Mouse (Mus musculus) left cerebral cortex, adult 2 months (tissue): ENCODE data around the gene Rnf182. TPM values are rescaled to one million over a fixed set of nuclear protein-coding genes. Genes with fewer than 3 reads are reported as not detected.

ENCODE experiments used
- DNase-seq, 2 experiments: peaks; one replicate each; pipeline ENCODE4 v3.0.0; 2021 to 2022; ENCODE audit warnings: low spot score in 2 of 2, mixed read lengths in 1 of 2; ENCODE audit errors: extremely low spot score in 1 of 2
- H3K27ac ChIP-seq: fragments of 200-600 bp; 2 replicates; pipeline ENCODE4 v1.8.1; 2022
- H3K4me3 ChIP-seq: fragments of 200-600 bp; 2 replicates; pipeline ENCODE4 v1.8.1; 2022
- CTCF ChIP-seq: fragments of 200-600 bp; IDR thresholded peaks from 2 replicates; pipeline ENCODE4 v1.8.1; 2022; ENCODE audit warnings: antibody characterized with exemption, mild to moderate bottlenecking, moderate library complexity
- intact Hi-C: fragments of 180-260 bp; cut with DNase I; formaldehyde crosslinking; loops from one replicate; pipeline ENCODE4 v1.15.1; 2025
- total RNA-seq, 2 experiments: library from RNA; stranded (reverse); gene quantifications; 2 replicates each; pipeline ENCODE4 v1.2.3; 2021

Rnf182 gene
- total RNA-seq, 2 experiments from 2014 or later: 7.6 to 7.8 TPM

DNA sequence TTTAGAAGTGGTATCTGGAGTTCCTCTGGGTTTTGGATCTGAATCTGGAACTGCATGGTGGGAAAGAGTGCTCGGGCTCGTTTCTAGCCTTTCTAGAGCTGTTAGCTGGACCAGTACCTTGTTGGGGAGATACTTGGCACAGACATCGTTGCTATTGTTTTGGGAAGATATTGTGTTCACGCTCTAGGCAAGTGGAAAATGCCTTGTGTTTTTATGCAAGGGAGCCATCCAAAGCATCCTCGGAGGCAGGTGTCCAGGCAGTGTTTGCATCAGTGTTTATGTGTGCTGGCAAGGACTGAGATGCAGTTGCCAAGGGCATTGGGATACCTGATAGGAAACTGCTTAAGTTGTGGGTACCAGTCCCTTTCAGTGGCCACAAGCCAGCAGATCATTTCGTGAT, 1.0 kb downstream of the Rnf182 start:
- Histone ChIP-seq H3K4me3 (peak overlapping the region; percentile 67), H3K27ac (peak overlapping the region; percentile 80; the same call in 1 of the 2 replicates)
- DNase-seq: no peak
- intact Hi-C loops: loop anchor here (5.0 kb wide), 2 partner anchors 51 to 66 kb away; no protein-coding TSS in a partner anchor
- TF ChIP-seq CTCF: no peak

DNA sequence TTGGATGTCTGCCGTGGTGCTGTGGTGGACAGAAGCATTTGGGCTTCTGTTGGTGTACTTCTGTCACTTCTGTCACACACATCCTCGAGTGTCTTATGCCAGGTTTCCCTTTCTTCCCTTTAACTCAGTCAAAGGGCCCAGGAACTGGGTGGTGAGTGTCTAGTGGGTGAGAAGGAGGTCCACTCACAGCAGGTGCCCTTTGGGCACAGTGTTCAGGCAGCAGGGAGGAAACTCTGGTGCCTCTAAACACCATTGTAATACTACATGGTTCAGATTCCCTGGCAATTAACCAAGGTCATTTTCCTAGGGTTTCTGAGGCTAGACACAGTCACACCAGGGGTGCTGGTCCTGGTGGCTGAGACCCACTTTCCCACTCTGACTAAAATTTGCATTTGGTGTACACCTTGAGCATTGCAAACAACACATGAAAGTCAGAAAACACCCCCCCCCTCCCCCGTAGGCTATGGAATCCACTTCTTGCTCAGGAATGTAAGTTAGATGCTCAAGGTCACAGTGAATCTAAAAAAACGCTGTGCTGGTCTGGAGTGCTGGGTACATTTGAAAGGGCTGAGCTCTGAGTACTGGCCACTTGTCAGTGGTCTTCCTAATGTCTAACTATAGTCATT, 4.2 kb downstream of the Rnf182 start:
- Histone ChIP-seq H3K27ac (no peak overlapping the region), H3K4me3 (no peak overlapping the region)
- no peak for TF ChIP-seq CTCF
- intact Hi-C loops: loop anchor here (5.0 kb wide), 2 partner anchors 48 to 63 kb away; no protein-coding TSS in a partner anchor
- no peak for DNase-seq

DNA sequence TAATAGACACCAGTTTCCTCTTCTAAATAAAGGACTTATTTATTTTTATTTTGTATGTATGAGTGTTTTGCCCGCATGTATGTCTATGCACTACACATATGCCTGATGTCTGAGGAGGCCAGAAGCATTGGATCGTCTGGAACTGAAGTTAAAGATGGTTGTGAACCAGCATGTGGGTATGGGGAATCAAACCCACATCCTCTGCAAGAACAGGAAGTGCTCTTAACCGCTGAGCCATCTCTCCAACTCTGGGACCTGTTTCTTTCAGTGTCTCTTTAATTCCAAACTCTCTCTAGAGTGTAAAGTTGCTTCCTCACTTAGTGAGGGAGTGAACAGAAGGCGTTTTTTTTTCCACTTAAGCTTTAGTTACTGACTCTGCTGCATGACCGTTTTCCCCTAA, 12.4 kb downstream of the Rnf182 start:
- intact Hi-C loops: no loop called here
- DNase-seq: no peak
- Histone ChIP-seq H3K27ac (no peak overlapping the region), H3K4me3 (no peak overlapping the region)
- no peak for TF ChIP-seq CTCF

DNA sequence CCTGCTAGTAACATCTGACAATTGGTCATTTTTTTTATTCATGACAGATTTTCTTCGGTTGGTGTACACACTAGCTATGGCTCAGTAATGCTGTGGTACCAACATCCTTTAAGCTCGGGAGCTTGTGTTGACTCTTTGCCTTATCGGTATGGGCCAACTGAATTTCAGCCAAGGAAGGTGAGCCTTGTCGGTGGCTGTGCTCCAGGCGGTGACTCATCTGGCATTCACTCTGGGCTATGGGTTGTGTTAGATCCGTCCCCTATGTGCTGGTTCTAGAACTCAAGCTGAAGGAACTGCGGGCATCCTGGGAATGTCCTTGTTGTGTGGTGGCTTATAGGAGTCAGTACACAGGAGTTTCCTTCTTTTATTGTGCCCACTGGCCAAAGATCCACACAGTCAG, 14.3 kb downstream of the Rnf182 start:
- Histone ChIP-seq H3K27ac (no peak overlapping the region), H3K4me3 (no peak overlapping the region)
- no peak for DNase-seq
- no peak for TF ChIP-seq CTCF
- intact Hi-C loops: no loop called here

DNA sequence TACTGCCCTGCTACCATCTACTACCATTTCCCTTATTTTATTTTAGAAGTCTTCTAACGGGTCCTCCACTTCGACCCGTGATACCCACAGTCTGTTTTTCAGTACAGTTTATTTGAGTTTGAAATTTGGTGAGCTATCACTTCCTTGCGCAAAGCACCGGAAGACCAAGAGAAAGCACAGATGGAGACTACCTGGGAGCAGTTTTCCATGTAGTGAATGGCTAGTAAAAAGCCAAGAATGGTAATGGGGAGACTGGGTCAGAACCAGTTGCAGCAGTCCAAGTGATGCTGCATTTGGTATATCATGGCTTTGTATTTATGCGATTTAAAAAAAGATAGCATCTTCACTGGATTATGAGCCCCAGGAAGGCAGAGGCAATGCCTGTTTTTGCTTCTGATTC, 15.8 kb downstream of the Rnf182 start:
- Histone ChIP-seq H3K27ac (no peak overlapping the region), H3K4me3 (no peak overlapping the region)
- TF ChIP-seq CTCF: no peak
- DNase-seq: no peak
- intact Hi-C loops: no loop called here

DNA sequence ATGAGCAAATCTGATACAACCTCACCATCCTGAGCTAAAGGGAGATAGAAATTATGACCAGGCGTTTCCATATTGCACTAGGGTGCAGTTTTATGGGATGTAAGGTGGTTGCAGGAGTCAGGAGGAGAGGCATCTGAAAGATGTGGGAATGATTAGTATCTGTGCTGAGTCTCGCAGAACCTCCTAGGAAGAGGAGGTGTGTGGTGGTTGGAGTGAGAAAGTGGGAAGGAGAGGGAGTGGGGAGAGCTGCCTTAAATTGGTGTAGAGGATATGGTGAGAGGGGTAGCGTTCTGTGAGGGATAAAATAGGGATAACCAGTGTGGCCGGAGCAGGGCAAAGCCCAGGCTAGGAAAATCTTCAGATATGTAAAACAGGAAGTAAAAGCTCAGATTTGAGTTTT, 17.5 kb downstream of the Rnf182 start:
- intact Hi-C loops: no loop called here

DNA sequence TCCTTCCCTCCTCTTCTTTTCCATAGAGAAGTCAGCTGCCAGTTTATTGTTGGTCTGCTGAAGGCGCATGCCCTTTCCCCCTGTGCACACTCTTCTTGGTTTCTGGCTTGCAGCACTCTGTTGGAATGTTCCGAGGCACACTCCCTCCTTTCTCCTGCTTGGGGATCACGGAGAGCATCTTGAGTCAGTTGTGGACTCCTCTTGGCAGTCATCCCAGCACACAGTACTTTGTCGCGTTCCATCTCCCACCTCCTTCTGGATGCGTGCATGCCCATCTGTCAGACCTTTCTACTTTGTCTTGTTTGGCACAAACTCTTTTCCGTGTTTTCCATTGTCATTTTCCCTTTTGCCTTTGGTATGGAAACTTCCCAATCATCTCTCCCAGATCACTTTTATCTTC, 22.2 kb downstream of the Rnf182 start:
- intact Hi-C loops: no loop called here
- peak; percentile 29 to 39 for DNase-seq
- no peak for TF ChIP-seq CTCF
- Histone ChIP-seq H3K4me3 (no peak overlapping the region), H3K27ac (no peak overlapping the region)

More for the DNA sequence above, 17.5 kb downstream of the Rnf182 start:
- H3K4me3 ChIP-seq: no peak overlapping the region
- DNase-seq: no peak
- H3K27ac ChIP-seq: no peak overlapping the region
- TF ChIP-seq CTCF: no peak

DNA sequence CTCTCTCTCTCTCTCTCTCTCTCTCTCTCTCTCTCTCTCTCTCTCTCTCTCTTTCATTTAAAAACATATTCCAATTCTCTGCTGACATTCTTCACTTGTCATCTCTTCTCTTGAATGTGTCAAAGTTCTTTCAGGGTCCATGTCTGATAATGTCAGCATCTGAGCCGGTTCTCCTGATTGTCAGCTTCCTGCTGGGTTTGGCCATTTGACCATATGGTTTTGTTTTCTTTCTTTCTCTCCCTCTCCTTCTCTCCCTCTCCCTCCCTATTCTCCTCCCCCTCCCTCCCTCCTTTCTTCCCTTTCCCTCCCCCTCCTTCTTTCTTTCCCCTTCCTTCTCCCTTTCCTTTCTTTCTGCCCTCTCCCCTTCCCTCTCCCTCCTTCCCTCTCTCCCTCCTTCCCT, 29.5 kb downstream of the Rnf182 start:
- intact Hi-C loops: no loop called here
- no peak overlapping the region for H3K4me3 ChIP-seq
- DNase-seq: no peak
- H3K27ac ChIP-seq: no peak overlapping the region
- no peak for TF ChIP-seq CTCF

DNA sequence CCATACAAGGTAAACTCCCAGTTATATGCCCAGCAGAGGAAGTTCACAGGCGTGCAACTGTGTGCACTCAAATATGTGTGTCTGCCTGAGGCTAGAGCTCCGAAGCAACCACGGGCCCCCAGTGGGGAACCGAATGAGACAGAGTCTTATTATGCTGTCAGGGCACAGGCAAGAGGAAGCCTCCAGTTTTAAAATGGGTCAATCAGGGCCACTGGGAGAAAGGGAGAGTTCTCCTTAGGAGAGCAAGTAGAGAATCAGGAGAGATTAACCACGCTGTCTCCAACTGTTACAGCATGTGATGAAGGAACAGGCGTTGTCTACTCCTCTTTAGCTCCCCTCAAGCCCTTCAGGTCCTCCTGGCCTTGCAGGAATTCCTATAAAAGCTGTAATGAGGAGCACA, 33.0 kb downstream of the Rnf182 start:
- H3K4me3 ChIP-seq: no peak overlapping the region
- TF ChIP-seq CTCF: no peak
- intact Hi-C loops: no loop called here
- no peak for DNase-seq
- H3K27ac ChIP-seq: no peak overlapping the region

DNA sequence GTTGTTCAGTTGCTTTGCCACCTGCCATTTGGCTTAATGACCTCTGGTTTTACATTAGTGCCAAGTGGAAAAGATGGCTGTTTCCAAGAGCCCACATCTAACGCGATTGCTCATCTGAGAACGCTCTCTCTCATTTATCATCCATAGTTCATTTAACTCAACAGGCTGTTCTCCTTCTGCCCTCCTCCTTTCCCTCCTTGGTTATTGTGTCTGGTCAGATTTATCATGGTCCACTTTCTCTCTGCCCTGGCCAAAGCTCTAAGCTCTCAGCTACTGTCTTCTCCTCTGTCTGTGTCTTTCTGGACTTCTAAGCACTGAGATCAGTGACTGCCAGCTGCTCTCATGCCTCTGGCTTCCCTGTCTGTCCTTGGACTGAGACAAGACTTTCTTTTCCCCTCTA, 35.8 kb downstream of the Rnf182 start:
- intact Hi-C loops: no loop called here
- no peak overlapping the region for H3K4me3 ChIP-seq
- no peak for DNase-seq
- no peak for TF ChIP-seq CTCF
- no peak overlapping the region for H3K27ac ChIP-seq

DNA sequence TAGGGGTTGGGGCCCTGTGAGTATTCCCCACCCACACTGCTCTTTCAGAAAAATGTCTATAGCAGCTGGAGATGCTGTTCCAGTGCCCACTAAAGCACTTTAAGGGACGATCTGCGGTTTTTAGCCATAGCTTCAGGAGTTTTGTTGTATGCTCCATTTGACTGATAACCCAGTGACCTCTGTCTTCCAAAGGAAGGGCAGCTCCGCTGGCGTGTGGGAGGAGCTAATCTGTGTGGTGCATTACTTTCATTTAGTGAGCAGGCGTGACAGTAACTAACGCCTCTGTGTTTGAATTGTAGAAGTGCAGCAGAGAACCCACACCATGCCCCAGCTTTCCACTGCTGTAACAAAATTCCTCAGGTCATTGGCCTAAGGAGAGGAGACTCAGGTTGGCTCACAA, 38.6 kb downstream of the Rnf182 start:
- no peak for DNase-seq
- TF ChIP-seq CTCF: no peak
- Histone ChIP-seq H3K27ac (no peak overlapping the region), H3K4me3 (no peak overlapping the region)
- intact Hi-C loops: no loop called here

DNA sequence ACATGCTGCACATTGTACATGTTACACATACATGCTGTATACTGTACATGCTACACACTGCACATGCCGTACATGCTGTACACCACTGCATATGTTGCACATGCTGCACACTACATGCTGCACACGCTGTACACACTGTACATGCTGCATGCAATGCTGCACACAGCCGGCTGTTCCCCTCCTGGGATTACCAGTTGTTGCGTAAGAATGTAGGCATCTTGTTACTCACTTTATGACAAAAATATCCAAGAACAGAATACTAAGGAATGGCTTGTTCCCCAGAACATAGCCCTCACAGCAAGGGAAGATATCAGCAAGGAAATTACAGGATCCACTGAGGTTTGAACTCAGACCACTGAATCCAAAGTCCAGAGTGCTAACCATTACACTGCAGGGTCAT, 47.7 kb downstream of the Rnf182 start:
- no peak for DNase-seq
- Histone ChIP-seq H3K27ac (no peak overlapping the region), H3K4me3 (no peak overlapping the region)
- intact Hi-C loops: no loop called here
- TF ChIP-seq CTCF: no peak

DNA sequence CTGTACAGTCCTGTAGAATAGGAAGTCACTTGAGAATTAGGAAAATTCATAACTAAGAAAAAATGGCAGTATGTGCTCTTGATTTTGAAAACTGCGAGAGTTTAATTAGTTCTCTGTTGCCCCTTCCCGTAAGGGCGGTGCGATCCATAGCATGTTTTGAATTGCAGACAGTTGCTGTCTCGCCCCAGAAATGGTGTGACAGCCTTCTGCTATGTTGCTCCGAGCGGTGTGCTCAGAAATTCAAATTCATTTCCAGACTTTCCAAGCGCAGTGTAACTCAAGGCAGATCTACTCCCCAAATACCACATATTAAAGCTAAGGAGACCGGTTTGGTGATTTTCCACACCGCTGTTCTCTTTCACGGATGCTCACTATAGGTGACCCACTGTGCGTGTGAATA, 50.6 kb downstream of the Rnf182 start:
- no peak overlapping the region for H3K4me3 ChIP-seq
- no peak for TF ChIP-seq CTCF
- DNase-seq: no peak
- no peak overlapping the region for H3K27ac ChIP-seq
- intact Hi-C loops: loop anchor here (5.0 kb wide), 1 partner anchor 49 kb away; the partner anchor contains the start of gene Rnf182
